Mouse (Mus musculus): ENCODE measurements at regions not wholly inside any gene's neighbourhood (a gene's known extent, or its start where the extent isn't known, plus 50 kb on each side); places are given as distances from the start of the nearest gene placed in this dataset.

DNA sequence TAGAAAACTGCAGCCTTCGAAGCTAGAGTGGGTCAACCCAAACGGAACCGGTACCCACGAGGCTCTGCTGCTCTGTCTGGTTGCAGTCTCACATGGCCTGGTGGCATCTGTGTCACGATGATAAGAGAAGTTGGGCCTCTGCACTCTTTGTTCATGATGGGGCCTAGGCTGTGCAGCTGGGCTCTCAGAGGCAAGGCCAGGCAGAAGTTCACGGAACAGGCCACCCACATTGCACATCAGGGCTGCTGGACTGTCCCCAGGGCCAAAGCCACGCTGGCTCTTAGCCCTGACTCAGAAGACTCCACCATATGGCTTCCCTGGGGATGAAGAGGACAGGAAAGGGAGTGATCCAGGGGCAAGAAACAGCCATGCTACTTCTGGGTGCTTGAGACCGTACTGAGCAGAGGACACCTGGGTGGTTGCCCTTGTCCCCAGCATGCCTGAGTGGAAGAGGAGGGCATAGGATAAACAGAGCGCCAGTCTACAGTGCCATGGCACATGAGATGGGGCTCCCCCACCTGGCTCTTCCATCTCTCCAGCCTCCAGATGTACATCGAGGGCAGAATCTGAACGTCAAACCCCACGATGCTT lies 274.1 kb downstream of the Sox9 start:
- TF ChIP-seq CTCF (IDR thresholded peaks at IDR 0.05; ENCODE audit: low read depth, low read length) (no peak), POLR2A (IDR thresholded peaks at IDR 0.05; ENCODE audit: borderline replicate concordance, low read depth, low read length) (no peak)

All from bone marrow macrophage, adult 2 months (primary cell).